Mouse (Mus musculus): Measurements from ENCODE around the gene Xylb. TPM values are rescaled to one million over a fixed set of nuclear protein-coding genes. Genes with fewer than 3 reads are reported as not detected.

Xylb gene
- polyA plus RNA-seq, 1 experiment: 7.9 TPM

GRCm38 (mm10) chr9:119390214-119390613 lies 33.0 kb downstream of the Xylb start:
- Histone ChIP-seq H3K27ac (ENCODE audit: insufficient read depth, low read length) (no peak overlapping the region), H3K4me3 (ENCODE audit: low read depth, low read length) (no peak overlapping the region), H3K27me3 (ENCODE audit: control insufficient read depth, insufficient read depth, low read length, poor library complexity, severe bottlenecking) (no peaks in the 10 kb centered on the region), H3K9me3 (replicated peaks; ENCODE audit: control insufficient read depth, insufficient read depth, low read length, poor library complexity, severe bottlenecking) (no peaks in the 10 kb centered on the region), H3K9ac (ENCODE audit: low read depth, poor library complexity, severe bottlenecking) (no peak overlapping the region), H3K4me1 (ENCODE audit: control insufficient read depth, insufficient read depth, low read length) (peaks cover 3% of the 10 kb centered on the region), H3K36me3 (ENCODE audit: control insufficient read depth, insufficient read depth, low read length, poor library complexity, severe bottlenecking) (no peaks in the 10 kb centered on the region)
- TF ChIP-seq EP300 (IDR thresholded peaks at IDR 0.05; ENCODE audit: insufficient read depth, low read depth, low read length) (no peak), CTCF (IDR thresholded peaks at IDR 0.05; ENCODE audit: low read depth, low read length) (no peak), POLR2A (IDR thresholded peaks at IDR 0.05; ENCODE audit: insufficient read depth, low read length) (no peak)

GRCm38 (mm10) chr9:119394808-119395207 lies 37.6 kb downstream of the Xylb start:
- no peak overlapping the region for H3K4me3 ChIP-seq (ENCODE audit: low read depth, low read length)
- H3K27ac ChIP-seq (ENCODE audit: insufficient read depth, low read length): no peak overlapping the region

GRCm38 (mm10) chr9:119401351-119401750 lies 44.2 kb downstream of the Xylb start:
- H3K9ac ChIP-seq (ENCODE audit: low read depth, poor library complexity, severe bottlenecking): peak overlapping the region; percentile 61
- H3K9me3 ChIP-seq (replicated peaks; ENCODE audit: control insufficient read depth, insufficient read depth, low read length, poor library complexity, severe bottlenecking): no peaks in the 10 kb centered on the region
- TF ChIP-seq POLR2A (IDR thresholded peaks at IDR 0.05; ENCODE audit: insufficient read depth, low read length): no peak
- TF ChIP-seq CTCF (IDR thresholded peaks at IDR 0.05; ENCODE audit: low read depth, low read length): no peak
- TF ChIP-seq EP300 (IDR thresholded peaks at IDR 0.05; ENCODE audit: insufficient read depth, low read depth, low read length): no peak
- no peak overlapping the region for H3K27ac ChIP-seq (ENCODE audit: insufficient read depth, low read length)
- no peaks in the 10 kb centered on the region for H3K27me3 ChIP-seq (ENCODE audit: control insufficient read depth, insufficient read depth, low read length, poor library complexity, severe bottlenecking)
- peak overlapping the region; percentile 74 for H3K4me3 ChIP-seq (ENCODE audit: low read depth, low read length)
- H3K36me3 ChIP-seq (ENCODE audit: control insufficient read depth, insufficient read depth, low read length, poor library complexity, severe bottlenecking): no peaks in the 10 kb centered on the region
- H3K4me1 ChIP-seq (ENCODE audit: control insufficient read depth, insufficient read depth, low read length): peaks cover 4% of the 10 kb centered on the region

More at GRCm38 (mm10) chr9:119394808-119395207, 37.6 kb downstream of the Xylb start:
- Histone ChIP-seq H3K27me3 (ENCODE audit: control insufficient read depth, insufficient read depth, low read length, poor library complexity, severe bottlenecking) (no peaks in the 10 kb centered on the region), H3K4me1 (ENCODE audit: control insufficient read depth, insufficient read depth, low read length) (peaks cover 2% of the 10 kb centered on the region), H3K9ac (ENCODE audit: low read depth, poor library complexity, severe bottlenecking) (no peak overlapping the region), H3K36me3 (ENCODE audit: control insufficient read depth, insufficient read depth, low read length, poor library complexity, severe bottlenecking) (no peaks in the 10 kb centered on the region), H3K9me3 (replicated peaks; ENCODE audit: control insufficient read depth, insufficient read depth, low read length, poor library complexity, severe bottlenecking) (no peaks in the 10 kb centered on the region)
- TF ChIP-seq EP300 (IDR thresholded peaks at IDR 0.05; ENCODE audit: insufficient read depth, low read depth, low read length) (no peak), CTCF (IDR thresholded peaks at IDR 0.05; ENCODE audit: low read depth, low read length) (no peak), POLR2A (IDR thresholded peaks at IDR 0.05; ENCODE audit: insufficient read depth, low read length) (no peak)

- no peak for TF ChIP-seq EP300 (IDR thresholded peaks at IDR 0.05; ENCODE audit: insufficient read depth, low read depth, low read length)
- H3K36me3 ChIP-seq (ENCODE audit: control insufficient read depth, insufficient read depth, low read length, poor library complexity, severe bottlenecking): no peaks in the 10 kb centered on the region
- H3K4me1 ChIP-seq (ENCODE audit: control insufficient read depth, insufficient read depth, low read length): peaks cover 4% of the 10 kb centered on the region
- H3K9ac ChIP-seq (ENCODE audit: low read depth, poor library complexity, severe bottlenecking): peak within 1 kb of the TSS; percentile 99
- peak within 1 kb of the TSS; percentile 45; the same call in 1 of the 2 replicates for H3K27ac ChIP-seq (ENCODE audit: insufficient read depth, low read length)
- no peaks in the 10 kb centered on the region for H3K9me3 ChIP-seq (replicated peaks; ENCODE audit: control insufficient read depth, insufficient read depth, low read length, poor library complexity, severe bottlenecking)
- peak within 1 kb of the TSS; percentile 83 for H3K4me3 ChIP-seq (ENCODE audit: low read depth, low read length)
- H3K27me3 ChIP-seq (ENCODE audit: control insufficient read depth, insufficient read depth, low read length, poor library complexity, severe bottlenecking): no peaks in the 10 kb centered on the region
Measured at GRCm38 (mm10) chr9:119401801-119402214, 44.6 kb downstream of the Xylb start, which contains the start of gene Acvr2b. Acvr2b (plus strand) TSS chr9:119402118.

GRCm38 (mm10) chr9:119402253-119403235 lies 45.4 kb downstream of the Xylb start:
- H3K27ac ChIP-seq (ENCODE audit: insufficient read depth, low read length): peak overlapping the region; percentile 45; the same call in 1 of the 2 replicates
- H3K27me3 ChIP-seq (ENCODE audit: control insufficient read depth, insufficient read depth, low read length, poor library complexity, severe bottlenecking): no peaks in the 10 kb centered on the region
- H3K36me3 ChIP-seq (ENCODE audit: control insufficient read depth, insufficient read depth, low read length, poor library complexity, severe bottlenecking): no peaks in the 10 kb centered on the region
- peaks cover 4% of the 10 kb centered on the region for H3K4me1 ChIP-seq (ENCODE audit: control insufficient read depth, insufficient read depth, low read length)
- peak overlapping the region; percentile 99 for H3K9ac ChIP-seq (ENCODE audit: low read depth, poor library complexity, severe bottlenecking)
- no peak for TF ChIP-seq POLR2A (IDR thresholded peaks at IDR 0.05; ENCODE audit: insufficient read depth, low read length)
- no peak for TF ChIP-seq EP300 (IDR thresholded peaks at IDR 0.05; ENCODE audit: insufficient read depth, low read depth, low read length)
- no peak for TF ChIP-seq CTCF (IDR thresholded peaks at IDR 0.05; ENCODE audit: low read depth, low read length)
- peak overlapping the region; percentile 83 for H3K4me3 ChIP-seq (ENCODE audit: low read depth, low read length)
- H3K9me3 ChIP-seq (replicated peaks; ENCODE audit: control insufficient read depth, insufficient read depth, low read length, poor library complexity, severe bottlenecking): no peaks in the 10 kb centered on the region

GRCm38 (mm10) chr9:119403236-119403641 lies 46.1 kb downstream of the Xylb start:
- no peaks in the 10 kb centered on the region for H3K36me3 ChIP-seq (ENCODE audit: control insufficient read depth, insufficient read depth, low read length, poor library complexity, severe bottlenecking)
- peak overlapping the region; percentile 83 for H3K4me3 ChIP-seq (ENCODE audit: low read depth, low read length)
- no peak overlapping the region for H3K27ac ChIP-seq (ENCODE audit: insufficient read depth, low read length)
- peaks cover 4% of the 10 kb centered on the region for H3K4me1 ChIP-seq (ENCODE audit: control insufficient read depth, insufficient read depth, low read length)
- H3K9me3 ChIP-seq (replicated peaks; ENCODE audit: control insufficient read depth, insufficient read depth, low read length, poor library complexity, severe bottlenecking): no peaks in the 10 kb centered on the region
- no peaks in the 10 kb centered on the region for H3K27me3 ChIP-seq (ENCODE audit: control insufficient read depth, insufficient read depth, low read length, poor library complexity, severe bottlenecking)
- TF ChIP-seq EP300 (IDR thresholded peaks at IDR 0.05; ENCODE audit: insufficient read depth, low read depth, low read length) (no peak), POLR2A (IDR thresholded peaks at IDR 0.05; ENCODE audit: insufficient read depth, low read length) (no peak), CTCF (IDR thresholded peaks at IDR 0.05; ENCODE audit: low read depth, low read length) (no peak)
- peak overlapping the region; percentile 99 for H3K9ac ChIP-seq (ENCODE audit: low read depth, poor library complexity, severe bottlenecking)
